Mouse (Mus musculus) adrenal gland, postnatal 0 days (tissue): ENCODE measurements around the gene Mup19. TPM values are rescaled to one million over a fixed set of nuclear protein-coding genes. Genes with fewer than 3 reads are reported as not detected.

Experiments
- polyA plus RNA-seq: library from polyadenylated mRNA; unstranded; fragments of >200 nt; fragmentation: Nextera tagmentation; extraction: Ambion mirVana; gene quantifications from 2 replicates; pipeline ENCODE4 v1.2.1, GENCODE M21; 2015

Mup19 gene
- not detected in 2 replicates for polyA plus RNA-seq

GRCm38 (mm10) chr4:61782169-61782568 lies at the start of gene Mup19:
Gene Mup19 (minus strand): TSS chr4:61782269.

Other genes starting within 250 kb of the Mup19 start
- not detected in 2 replicates for gene Mup17, start 186.4 kb downstream of the Mup19 start, polyA plus RNA-seq
- gene Mup18, start 108.1 kb downstream of the Mup19 start, polyA plus RNA-seq = not detected in 2 replicates
- gene Mup5, start 53.0 kb upstream of the Mup19 start, polyA plus RNA-seq = not detected in 2 replicates